Mouse (Mus musculus) forebrain, postnatal 0 days (tissue): Measurements from ENCODE around the gene March4. TPM values are rescaled to one million over a fixed set of nuclear protein-coding genes. Genes with fewer than 3 reads are reported as not detected.

ENCODE experiments used
- ATAC-seq: fragments of 200-750 bp; cut with Nextera tagmentation; 2 replicates; pipeline ENCODE4 v1.8.0; 2017; ENCODE audit warnings: mild to moderate bottlenecking, moderate library complexity
- DNase-seq: peaks from one replicate; pipeline ENCODE4 v3.0.0-alpha.2; 2015
- H3K27ac ChIP-seq: fragments of 300-500 bp; sonication (generic); 2 replicates; pipeline ENCODE4 v1.5.1; 2014; ENCODE audit warnings: low read depth, mild to moderate bottlenecking, antibody characterized with exemption, low read length, moderate library complexity, mixed read lengths
- H3K27me3 ChIP-seq: fragments of 300-500 bp; sonication (generic); 2 replicates; pipeline ENCODE4 v1.6.1; 2014; ENCODE audit warnings: mild to moderate bottlenecking, low read length, mixed read lengths; ENCODE audit not compliant: insufficient read depth
- H3K36me3 ChIP-seq: fragments of 300-500 bp; sonication (generic); 2 replicates; pipeline ENCODE4 v1.6.1; 2014; ENCODE audit warnings: mild to moderate bottlenecking, moderate library complexity; ENCODE audit not compliant: insufficient read depth
- H3K4me1 ChIP-seq: fragments of 300-500 bp; sonication (generic); 2 replicates; pipeline ENCODE4 v1.6.1; 2014; ENCODE audit warnings: antibody characterized with exemption; ENCODE audit not compliant: insufficient read depth
- H3K4me2 ChIP-seq: fragments of 300-500 bp; sonication (generic); 2 replicates; pipeline ENCODE4 v1.6.1; 2014; ENCODE audit warnings: low read depth, mild to moderate bottlenecking, moderate library complexity
- H3K4me3 ChIP-seq: fragments of 300-500 bp; sonication (generic); 2 replicates; pipeline ENCODE4 v1.5.1; 2014; ENCODE audit warnings: low read depth, low read length, mixed read lengths
- H3K9ac ChIP-seq: fragments of 300-500 bp; sonication (generic); 2 replicates; pipeline ENCODE4 v1.6.1; 2014; ENCODE audit warnings: mild to moderate bottlenecking
- H3K9me3 ChIP-seq: fragments of 300-500 bp; sonication (generic); 2 replicates; pipeline ENCODE4 v1.6.1; 2016; ENCODE audit warnings: low read length
- CTCF ChIP-seq: sonication (generic); IDR thresholded peaks from 2 replicates; pipeline ENCODE4 v1.5.1; 2016; ENCODE audit warnings: antibody characterized with exemption, control low read depth, low read depth
- WGBS: fragments of 180-500 bp; shearing (Covaris S2); extraction: QIAGEN DNeasy Blood & Tissue Kit; methylation state at CpG from one replicate; pipeline ENCODE4 v1.1.7; 2014; 5-methylcytosine and 5-hydroxymethylcytosine counted together
- polyA plus RNA-seq: library from polyadenylated mRNA; unstranded; fragments of >200 nt; fragmentation: Nextera tagmentation; extraction: Ambion mirVana; gene quantifications from 2 replicates; pipeline ENCODE4 v1.2.1, GENCODE M21; 2015
- total RNA-seq: library from RNA; depleted of rRNA; stranded (reverse); fragments of >200 nt; gene quantifications from 2 replicates; pipeline ENCODE4 v1.2.3, GENCODE M21; 2014

The March4 gene
- total and polyA plus RNA-seq, 2 experiments from 2014 or later: 9.4 to 31.2 TPM

GRCm38 (mm10) chr1:72558625-72559024, 21.9 kb upstream of the March4 start:
- no peak for DNase-seq
- WGBS: 60% methylated on average over 2 of the region's 2 CpGs
- Histone ChIP-seq H3K27ac (no peak overlapping the region), H3K4me3 (no peak overlapping the region), H3K36me3 (no peaks in the 10 kb centered on the region), H3K9ac (no peak overlapping the region), H3K9me3 (no peaks in the 10 kb centered on the region), H3K4me2 (no peak overlapping the region), H3K4me1 (no peaks in the 10 kb centered on the region), H3K27me3 (no peaks in the 10 kb centered on the region)
- no peak for ATAC-seq
- no peak for TF ChIP-seq CTCF

- WGBS: 88% methylated on average over 3 of the region's 3 CpGs
- Histone ChIP-seq H3K27ac (no peak overlapping the region), H3K36me3 (no peaks in the 10 kb centered on the region), H3K27me3 (no peaks in the 10 kb centered on the region), H3K9me3 (no peaks in the 10 kb centered on the region), H3K4me1 (no peaks in the 10 kb centered on the region), H3K4me2 (no peak overlapping the region), H3K9ac (no peak overlapping the region), H3K4me3 (no peak overlapping the region)
- ATAC-seq (no peak), DNase-seq (no peak)
- no peak for TF ChIP-seq CTCF
Observed at GRCm38 (mm10) chr1:72556471-72556870, 19.7 kb upstream of the March4 start.

- Histone ChIP-seq H3K4me2 (no peak overlapping the region), H3K36me3 (no peaks in the 10 kb centered on the region), H3K4me3 (no peak overlapping the region), H3K4me1 (no peaks in the 10 kb centered on the region), H3K27me3 (no peaks in the 10 kb centered on the region), H3K9ac (no peak overlapping the region), H3K9me3 (no peaks in the 10 kb centered on the region), H3K27ac (no peak overlapping the region)
- ATAC-seq (no peak), DNase-seq (no peak)
- no peak for TF ChIP-seq CTCF
- WGBS: 87% methylated on average over 2 of the region's 2 CpGs
Observed at GRCm38 (mm10) chr1:72550317-72550716, 13.6 kb upstream of the March4 start.

GRCm38 (mm10) chr1:72538266-72538665, 1.5 kb upstream of the March4 start:
- Histone ChIP-seq H3K4me1 (peaks cover 14% of the 10 kb centered on the region; the same call in 1 of the 2 replicates), H3K36me3 (no peaks in the 10 kb centered on the region), H3K4me2 (no peak overlapping the region), H3K9me3 (no peaks in the 10 kb centered on the region), H3K4me3 (no peak overlapping the region), H3K9ac (no peak overlapping the region), H3K27me3 (no peaks in the 10 kb centered on the region), H3K27ac (no peak overlapping the region)
- WGBS: 60% methylated on average over 5 of the region's 5 CpGs
- ATAC-seq: no peak
- TF ChIP-seq CTCF: no peak
- DNase-seq: no peak

GRCm38 (mm10) chr1:72535725-72536571, 782 bp downstream of the March4 start:
- no peaks in the 10 kb centered on the region for H3K27me3 ChIP-seq
- no peaks in the 10 kb centered on the region for H3K9me3 ChIP-seq
- DNase-seq (peak; percentile 57), ATAC-seq (peak; percentile 61)
- TF ChIP-seq CTCF: no peak
- WGBS: 2% methylated on average over 36 of the region's 36 CpGs
- H3K9ac ChIP-seq: peak overlapping the region; percentile 87
- peaks cover 28% of the 10 kb centered on the region; the same call in 1 of the 2 replicates for H3K4me1 ChIP-seq
- H3K27ac ChIP-seq: peak overlapping the region; percentile 82
- peak overlapping the region; percentile 74 for H3K4me3 ChIP-seq
- H3K4me2 ChIP-seq: peak overlapping the region; percentile 92
- H3K36me3 ChIP-seq: no peaks in the 10 kb centered on the region

GRCm38 (mm10) chr1:72533439-72533838, 3.3 kb downstream of the March4 start:
- Histone ChIP-seq H3K4me3 (peak overlapping the region; percentile 74), H3K4me2 (peak overlapping the region; percentile 92), H3K9ac (peak overlapping the region; percentile 37; the same call in 1 of the 2 replicates), H3K27me3 (no peaks in the 10 kb centered on the region), H3K27ac (no peak overlapping the region), H3K36me3 (no peaks in the 10 kb centered on the region), H3K9me3 (no peaks in the 10 kb centered on the region), H3K4me1 (peaks cover 28% of the 10 kb centered on the region; the same call in 1 of the 2 replicates)
- peak; percentile 55 for TF ChIP-seq CTCF
- DNase-seq: no peak
- no peak for ATAC-seq

GRCm38 (mm10) chr1:72532926-72533325, 3.8 kb downstream of the March4 start:
- no peaks in the 10 kb centered on the region for H3K9me3 ChIP-seq
- no peak for TF ChIP-seq CTCF
- 58% methylated on average over 5 of the region's 5 CpGs for WGBS

More at GRCm38 (mm10) chr1:72532926-72533325, 3.8 kb downstream of the March4 start:
- peaks cover 26% of the 10 kb centered on the region; the same call in 1 of the 2 replicates for H3K4me1 ChIP-seq
- peak overlapping the region; percentile 74 for H3K4me3 ChIP-seq
- no peaks in the 10 kb centered on the region for H3K27me3 ChIP-seq
- no peak overlapping the region for H3K27ac ChIP-seq
- H3K9ac ChIP-seq: peak overlapping the region; percentile 37; the same call in 1 of the 2 replicates
- H3K36me3 ChIP-seq: no peaks in the 10 kb centered on the region
- DNase-seq (peak; percentile 52), ATAC-seq (no peak)
- H3K4me2 ChIP-seq: peak overlapping the region; percentile 92
